Mouse (Mus musculus) stomach, embryonic 16.5 days (tissue): ENCODE data around the gene Cd9. TPM values are rescaled to one million over a fixed set of nuclear protein-coding genes. Genes with fewer than 3 reads are reported as not detected.

ENCODE experiments used
- ATAC-seq: fragments of 200-750 bp; cut with Nextera tagmentation; 2 replicates; pipeline ENCODE4 v1.8.0; 2017; ENCODE audit warnings: moderate number of reproducible peaks, moderate TSS enrichment; ENCODE audit not compliant: insufficient read depth, low FRiP score
- H3K27ac ChIP-seq: fragments of 300-500 bp; sonication (generic); 2 replicates; pipeline ENCODE4 v1.5.1; 2014; ENCODE audit warnings: low read length
- H3K27me3 ChIP-seq: fragments of 300-500 bp; sonication (generic); 2 replicates; pipeline ENCODE4 v1.6.1; 2014; ENCODE audit warnings: low read length, control low read depth, mixed read lengths; ENCODE audit not compliant: control insufficient read depth, insufficient read depth
- H3K36me3 ChIP-seq: fragments of 300-500 bp; sonication (generic); 2 replicates; pipeline ENCODE4 v1.6.1; 2014; ENCODE audit warnings: low read length; ENCODE audit not compliant: control insufficient read depth, insufficient read depth
- H3K4me1 ChIP-seq: fragments of 300-500 bp; sonication (generic); 2 replicates; pipeline ENCODE4 v1.6.1; 2014; ENCODE audit warnings: low read length, control low read depth, mixed read lengths; ENCODE audit not compliant: control insufficient read depth, insufficient read depth
- H3K4me2 ChIP-seq: fragments of 300-500 bp; sonication (generic); 2 replicates; pipeline ENCODE4 v1.6.1; 2014; ENCODE audit warnings: low read depth, low read length, mixed read lengths
- H3K4me3 ChIP-seq: fragments of 300-500 bp; sonication (generic); replicated peaks from 2 replicates; pipeline ENCODE4 v1.5.1; 2014; ENCODE audit warnings: mild to moderate bottlenecking, low read length
- H3K9ac ChIP-seq: fragments of 300-500 bp; sonication (generic); 2 replicates; pipeline ENCODE4 v1.6.1; 2014; ENCODE audit warnings: low read length
- H3K9me3 ChIP-seq: fragments of 300-500 bp; sonication (generic); replicated peaks from 2 replicates; pipeline ENCODE4 v1.6.1; 2016; ENCODE audit warnings: low read length, control low read depth; ENCODE audit not compliant: control insufficient read depth
- WGBS: fragments of 180-500 bp; shearing (Covaris S2); extraction: QIAGEN DNeasy Blood & Tissue Kit; methylation state at CpG from one replicate; pipeline ENCODE4 v1.1.7; 2014; 5-methylcytosine and 5-hydroxymethylcytosine counted together
- polyA plus RNA-seq: library from polyadenylated mRNA; unstranded; fragments of >200 nt; fragmentation: Nextera tagmentation; extraction: Ambion mirVana; gene quantifications from 2 replicates; pipeline ENCODE4 v1.2.1, GENCODE M21; 2015

The Cd9 gene
- polyA plus RNA-seq, 1 experiment from 2014 or later, result 452 TPM

DNA sequence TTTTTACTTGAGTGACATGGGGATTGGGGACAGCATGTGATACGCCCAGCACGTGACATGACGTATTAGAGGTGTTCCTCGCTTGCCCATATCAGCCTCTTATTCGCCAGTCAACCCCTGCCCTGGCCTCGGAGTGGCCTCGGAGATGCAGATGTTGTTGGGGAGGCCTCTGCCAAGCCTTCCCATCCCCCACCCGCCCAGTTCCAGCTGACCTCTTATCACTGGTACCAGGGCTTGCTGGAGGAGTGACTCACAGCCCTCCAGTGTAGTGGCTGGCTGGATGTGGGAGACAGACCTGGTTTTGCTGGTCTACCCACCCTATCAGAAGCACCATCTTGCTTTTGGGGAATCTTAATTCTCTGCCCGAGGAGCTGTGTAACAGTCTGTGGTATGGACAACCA is 21.3 kb downstream of the Cd9 start:
- Histone ChIP-seq H3K36me3 (no peaks in the 10 kb centered on the region), H3K4me1 (peaks cover 51% of the 10 kb centered on the region), H3K27me3 (no peaks in the 10 kb centered on the region), H3K9ac (no peak overlapping the region), H3K4me2 (no peak overlapping the region), H3K4me3 (no peak overlapping the region), H3K9me3 (no peaks in the 10 kb centered on the region), H3K27ac (no peak overlapping the region)
- 83% methylated on average over 9 of the region's 9 CpGs for WGBS
- ATAC-seq, result no peak

DNA sequence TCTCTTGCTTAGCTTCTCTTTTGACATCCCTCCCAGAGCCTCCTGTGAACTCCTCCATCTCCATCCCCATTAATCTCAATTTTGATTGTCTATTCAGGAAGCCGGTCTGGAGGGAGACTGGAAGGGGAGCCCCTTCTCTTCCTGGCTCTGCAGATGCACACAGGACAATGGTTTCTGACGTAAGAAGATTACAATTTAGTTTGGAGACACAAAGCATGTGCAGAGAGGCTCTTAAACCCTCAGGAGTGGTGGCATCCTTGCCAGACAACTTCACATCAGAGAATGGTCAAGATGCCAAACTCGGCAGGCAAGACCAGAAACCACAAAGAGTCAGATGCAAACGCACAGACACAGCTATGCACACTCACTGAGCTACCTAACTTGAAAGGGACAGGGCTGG is 22.7 kb downstream of the Cd9 start:
- Histone ChIP-seq H3K27me3 (no peaks in the 10 kb centered on the region), H3K4me3 (no peak overlapping the region), H3K9ac (no peak overlapping the region), H3K9me3 (no peaks in the 10 kb centered on the region), H3K27ac (peak overlapping the region; percentile 11; the same call in 1 of the 2 replicates), H3K4me1 (peaks cover 51% of the 10 kb centered on the region), H3K36me3 (no peaks in the 10 kb centered on the region), H3K4me2 (no peak overlapping the region)
- ATAC-seq, result no peak
- 50% methylated on average over 4 of the region's 4 CpGs for WGBS

DNA sequence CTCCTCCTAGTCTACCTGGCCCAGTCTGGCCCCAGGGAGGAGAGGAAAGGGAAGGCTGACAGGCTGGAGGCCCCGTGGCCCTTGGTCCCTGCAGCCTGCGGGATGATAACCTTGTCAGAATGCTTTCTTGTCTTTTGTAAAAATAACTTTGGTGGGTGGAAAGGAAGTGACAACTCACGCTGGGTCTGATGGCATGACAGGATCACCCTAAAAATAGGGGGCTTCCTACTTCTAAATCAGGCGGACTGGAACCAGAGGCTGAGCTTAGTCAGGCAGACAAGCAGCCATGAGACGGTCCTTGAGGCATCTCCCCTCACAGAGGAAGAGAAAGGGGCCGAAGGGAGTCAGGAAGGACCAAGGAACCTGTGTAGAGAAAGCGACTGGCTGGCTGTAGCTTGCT is 23.3 kb downstream of the Cd9 start:
- ATAC-seq, result no peak
- whole genome bisulfite sequencing, result 75% methylated on average over 7 of the region's 7 CpGs
- Histone ChIP-seq H3K4me3 (no peak overlapping the region), H3K9me3 (no peaks in the 10 kb centered on the region), H3K4me1 (peaks cover 47% of the 10 kb centered on the region), H3K9ac (no peak overlapping the region), H3K4me2 (no peak overlapping the region), H3K36me3 (no peaks in the 10 kb centered on the region), H3K27ac (peak overlapping the region; percentile 11; the same call in 1 of the 2 replicates), H3K27me3 (no peaks in the 10 kb centered on the region)

DNA sequence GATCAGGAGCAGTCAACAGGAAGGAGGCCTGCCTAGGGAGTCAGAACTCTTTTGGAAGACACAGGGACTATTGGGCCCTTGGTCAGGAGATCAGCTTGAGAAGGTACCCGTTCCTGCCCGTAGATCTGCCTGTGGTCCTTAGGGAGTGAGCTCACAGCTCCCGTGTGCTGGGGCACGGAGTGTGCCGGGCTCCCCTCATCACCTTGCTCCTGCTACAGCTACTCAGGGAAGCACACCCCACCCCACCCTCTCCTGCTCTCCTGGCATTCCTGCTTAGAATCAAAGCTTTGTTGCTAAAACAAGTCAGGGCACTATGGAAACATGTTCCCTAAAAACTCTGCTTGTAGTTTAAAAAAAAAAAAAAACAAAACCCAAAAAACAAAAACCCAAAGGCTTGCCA is 24.0 kb downstream of the Cd9 start:
- H3K9me3 ChIP-seq, result no peaks in the 10 kb centered on the region
- no peak overlapping the region for H3K4me2 ChIP-seq
- H3K4me1 ChIP-seq, result peaks cover 43% of the 10 kb centered on the region
- ATAC-seq, result no peak
- H3K27ac ChIP-seq, result peak overlapping the region; percentile 59
- no peaks in the 10 kb centered on the region for H3K27me3 ChIP-seq
- no peak overlapping the region for H3K9ac ChIP-seq
- H3K4me3 ChIP-seq, result no peak overlapping the region
- H3K36me3 ChIP-seq, result no peaks in the 10 kb centered on the region
- 81% methylated on average over 5 of the region's 5 CpGs for WGBS

DNA sequence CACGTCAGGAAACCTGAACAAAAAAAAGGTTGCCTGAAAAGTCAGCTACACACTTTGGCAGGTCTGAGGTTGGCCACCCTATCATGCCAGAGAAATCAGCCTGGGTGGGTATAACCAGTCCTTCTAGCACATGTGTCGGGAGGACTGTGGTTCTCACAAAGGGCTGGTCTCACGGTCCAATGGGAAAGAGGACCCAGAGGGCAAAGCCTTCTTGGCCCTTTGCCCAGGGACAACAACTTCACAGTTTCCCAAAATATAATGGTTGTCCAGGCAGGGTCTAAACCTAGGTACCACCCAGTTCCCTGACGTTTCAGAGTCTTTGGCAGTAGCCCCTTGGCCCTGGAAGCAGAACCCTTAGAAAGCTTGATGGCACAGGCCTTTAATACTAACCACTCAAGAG is 25.4 kb downstream of the Cd9 start:
- no peak for ATAC-seq
- no peaks in the 10 kb centered on the region for H3K27me3 ChIP-seq
- H3K27ac ChIP-seq, result peak overlapping the region; percentile 90
- WGBS, result 72% methylated on average over 4 of the region's 4 CpGs
- no peak overlapping the region for H3K9ac ChIP-seq
- peaks cover 40% of the 10 kb centered on the region for H3K4me1 ChIP-seq
- H3K9me3 ChIP-seq, result no peaks in the 10 kb centered on the region
- no peaks in the 10 kb centered on the region for H3K36me3 ChIP-seq
- no peak overlapping the region for H3K4me2 ChIP-seq
- no peak overlapping the region for H3K4me3 ChIP-seq

DNA sequence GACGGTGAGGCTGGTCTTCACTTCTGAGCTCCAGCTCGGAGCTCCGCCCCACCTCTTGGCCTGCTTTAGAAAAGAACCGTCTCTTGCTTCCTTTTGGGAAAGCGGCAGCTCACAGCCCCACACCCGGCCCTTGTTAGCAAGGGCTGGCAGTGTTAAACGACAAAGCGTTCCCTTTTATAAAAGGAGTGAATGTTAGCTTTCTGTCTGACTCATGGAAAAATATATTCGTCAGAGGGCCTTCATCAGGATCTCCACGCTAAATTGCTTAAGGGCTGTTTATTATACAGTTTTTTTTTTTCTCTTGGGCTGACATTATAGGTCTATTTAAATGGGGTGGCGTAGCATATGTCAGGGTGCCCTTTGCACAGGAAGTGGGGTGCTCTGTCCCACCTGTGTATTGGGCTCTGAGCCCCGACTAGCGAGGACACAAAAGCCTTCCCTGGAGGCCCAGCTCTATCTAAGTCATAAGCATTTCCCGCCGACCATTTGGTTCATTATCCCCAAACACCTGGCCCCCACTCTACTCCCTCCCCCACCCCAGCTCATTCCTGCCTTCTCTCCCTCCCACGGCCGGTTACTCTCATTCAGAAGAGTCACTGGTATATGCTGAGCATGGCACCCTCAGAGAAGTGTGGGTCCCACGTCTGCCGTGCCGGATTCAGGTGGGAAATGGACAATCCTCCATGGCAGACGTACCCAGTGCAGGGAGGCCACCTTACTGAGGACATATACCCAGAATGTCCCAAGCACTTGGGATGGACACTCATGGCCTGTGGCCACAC is 26.2 kb downstream of the Cd9 start:
- H3K36me3 ChIP-seq, result no peaks in the 10 kb centered on the region
- H3K9ac ChIP-seq, result 0 out of 2 replicates have a peak overlapping the region, but pooled peaks have one; percentile 40
- no peak overlapping the region for H3K4me3 ChIP-seq
- H3K4me1 ChIP-seq, result peaks cover 37% of the 10 kb centered on the region
- peak overlapping the region; percentile 90 for H3K27ac ChIP-seq
- 43% methylated on average over 21 of the region's 21 CpGs for WGBS
- H3K27me3 ChIP-seq, result no peaks in the 10 kb centered on the region
- no peak overlapping the region for H3K4me2 ChIP-seq
- ATAC-seq, result peak; percentile 8; the same call in 1 of the 2 replicates
- no peaks in the 10 kb centered on the region for H3K9me3 ChIP-seq

DNA sequence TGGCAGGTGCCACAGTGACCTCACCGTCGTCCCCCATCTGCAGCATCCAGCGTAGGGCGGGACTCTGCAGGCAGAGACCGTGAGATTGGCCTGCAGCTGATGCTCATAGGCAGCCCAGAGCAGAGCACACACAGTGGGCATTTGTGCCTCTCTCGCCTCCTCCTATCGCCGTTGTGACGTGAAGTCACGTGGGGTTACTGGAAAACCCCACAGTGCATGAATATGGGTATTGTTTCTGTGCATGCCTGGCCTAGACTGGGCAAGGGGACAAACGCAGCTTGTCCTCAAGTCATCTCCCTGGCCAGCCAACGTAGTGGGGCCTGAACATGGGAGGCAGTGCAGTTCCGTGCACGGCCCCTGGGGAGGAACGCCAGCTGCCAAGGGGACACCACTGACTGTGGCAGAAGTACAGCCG is 27.3 kb downstream of the Cd9 start:
- H3K4me1 ChIP-seq, result peaks cover 37% of the 10 kb centered on the region
- no peak overlapping the region for H3K4me2 ChIP-seq
- no peaks in the 10 kb centered on the region for H3K27me3 ChIP-seq
- peak; percentile 56 for ATAC-seq
- no peaks in the 10 kb centered on the region for H3K9me3 ChIP-seq
- no peak overlapping the region for H3K4me3 ChIP-seq
- peak overlapping the region; percentile 90 for H3K27ac ChIP-seq
- H3K36me3 ChIP-seq, result no peaks in the 10 kb centered on the region
- WGBS, result 71% methylated on average over 16 of the region's 16 CpGs
- H3K9ac ChIP-seq, result peak overlapping the region; percentile 7; the same call in 1 of the 2 replicates

DNA sequence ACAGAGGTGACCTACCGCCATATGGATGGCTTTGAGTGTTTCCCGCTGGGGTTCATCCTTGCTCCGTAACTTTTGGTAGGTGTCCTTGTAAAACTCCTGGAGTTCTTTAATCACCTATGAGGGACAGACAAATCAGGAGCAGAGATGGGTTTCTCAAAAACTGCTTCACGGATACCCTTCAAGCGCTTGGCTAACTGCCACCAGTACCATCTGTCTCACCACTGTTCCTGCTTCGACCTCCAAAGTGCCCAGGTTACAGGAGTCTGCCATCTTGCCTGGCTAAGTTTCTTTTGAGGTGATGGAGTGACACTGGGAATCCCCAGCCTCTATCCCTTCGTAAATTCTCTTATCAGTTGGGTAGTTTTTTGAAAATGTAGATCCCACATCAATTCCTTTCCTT is 32.3 kb downstream of the Cd9 start:
- WGBS, result 89% methylated on average over 7 of the region's 7 CpGs
- no peaks in the 10 kb centered on the region for H3K27me3 ChIP-seq

DNA sequence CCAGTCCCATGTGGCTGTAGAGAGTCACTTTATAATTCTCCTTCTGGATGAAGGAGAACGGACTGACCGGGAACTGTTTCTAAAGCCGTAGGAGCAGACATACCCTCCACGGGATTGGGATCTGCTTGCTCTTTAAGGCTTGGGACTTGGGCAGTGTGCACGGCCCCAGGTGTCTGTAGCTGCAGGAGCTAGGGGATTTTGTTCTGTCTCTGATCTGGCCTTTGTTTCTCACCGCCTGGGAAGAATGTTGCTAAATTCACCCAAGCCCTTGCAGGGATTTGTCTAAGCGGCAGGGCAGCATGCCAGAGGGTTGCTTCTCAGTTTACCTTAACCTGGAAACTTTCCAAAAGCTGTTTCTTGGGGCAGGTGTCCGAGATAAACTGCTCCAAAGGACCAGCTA is 32.8 kb downstream of the Cd9 start:
- H3K36me3 ChIP-seq, result 0 out of 2 replicates have a peak, but pooled peaks cover 6% of the 10 kb centered on the region
- H3K9ac ChIP-seq, result no peak overlapping the region
- no peaks in the 10 kb centered on the region for H3K27me3 ChIP-seq
- H3K4me3 ChIP-seq, result no peak overlapping the region
- H3K27ac ChIP-seq, result no peak overlapping the region
- H3K4me2 ChIP-seq, result no peak overlapping the region
- no peaks in the 10 kb centered on the region for H3K4me1 ChIP-seq
- WGBS, result 55% methylated on average over 8 of the region's 8 CpGs
- no peaks in the 10 kb centered on the region for H3K9me3 ChIP-seq
- no peak for ATAC-seq

More for the DNA sequence above, 32.3 kb downstream of the Cd9 start:
- Histone ChIP-seq H3K9me3 (no peaks in the 10 kb centered on the region), H3K4me2 (no peak overlapping the region), H3K27ac (no peak overlapping the region), H3K36me3 (0 out of 2 replicates have a peak, but pooled peaks cover 6% of the 10 kb centered on the region), H3K4me3 (no peak overlapping the region), H3K9ac (no peak overlapping the region), H3K4me1 (peaks cover 2% of the 10 kb centered on the region)
- ATAC-seq, result no peak
